Mouse (Mus musculus) heart, postnatal 4 days (tissue): ENCODE results near the gene Unc5b. TPM values are rescaled to one million over a fixed set of nuclear protein-coding genes. Genes with fewer than 3 reads are reported as not detected.
A peak's percentile ranks its signal among the peaks of the same experiment; 100 is the strongest.
"Not testable (repeated sequence)": the region's sequence is repeated elsewhere in the genome, so short reads cannot be mapped to it uniquely, and the experiment has no call there.

Experiments
- DNase-seq: peaks from one replicate; pipeline ENCODE4 v3.0.0; 2021
- total RNA-seq, 2 experiments: library from RNA; stranded (reverse); gene quantifications; 2 replicates each; pipeline ENCODE4 v1.2.3; 2021

The Unc5b gene
- 10 to 100 TPM; 42.1 to 43.3 TPM for total RNA-seq

GRCm38 (mm10) chr10:60831379-60831778 is at the start of gene Unc5b:
Gene Unc5b, minus strand, starts transcription at chr10:60831581.
- DNase-seq = peak; percentile 98

- DNase-seq = no peak
These were observed 48.4 kb upstream of the Unc5b start for GRCm38 (mm10) chr10:60879817-60880216.

GRCm38 (mm10) chr10:60877075-60877474 is 45.7 kb upstream of the Unc5b start:
- DNase-seq = no peak

GRCm38 (mm10) chr10:60875011-60875410 is 43.6 kb upstream of the Unc5b start:
- no peak for DNase-seq

GRCm38 (mm10) chr10:60863318-60863717 is 31.9 kb upstream of the Unc5b start:
- no peak for DNase-seq

GRCm38 (mm10) chr10:60862477-60863293 is 31.3 kb upstream of the Unc5b start:
- no peak for DNase-seq

- DNase-seq = not testable (repeated sequence)
These were observed 13.9 kb upstream of the Unc5b start for GRCm38 (mm10) chr10:60845271-60845670.

- peak; percentile 56 for DNase-seq
These were observed 7.4 kb upstream of the Unc5b start for GRCm38 (mm10) chr10:60838816-60839215.

GRCm38 (mm10) chr10:60834949-60835348 is 3.6 kb upstream of the Unc5b start:
- DNase-seq = peak; percentile 90

GRCm38 (mm10) chr10:60832664-60833173 is 1.3 kb upstream of the Unc5b start:
- DNase-seq = no peak

GRCm38 (mm10) chr10:60830556-60831350 is 628 bp downstream of the Unc5b start:
- DNase-seq = peak; percentile 37

GRCm38 (mm10) chr10:60830000-60830399 is 1.4 kb downstream of the Unc5b start:
- peak; percentile 8 for DNase-seq

GRCm38 (mm10) chr10:60829071-60829470 is 2.3 kb downstream of the Unc5b start:
- peak; percentile 9 for DNase-seq

- no peak for DNase-seq
These were observed 3.3 kb downstream of the Unc5b start for GRCm38 (mm10) chr10:60827901-60828670.

- DNase-seq = no peak
These were observed 4.1 kb downstream of the Unc5b start for GRCm38 (mm10) chr10:60827266-60827665.

- DNase-seq = peak; percentile 72
These were observed 4.7 kb downstream of the Unc5b start for GRCm38 (mm10) chr10:60826461-60827237.

GRCm38 (mm10) chr10:60825955-60826354 is 5.4 kb downstream of the Unc5b start:
- no peak for DNase-seq

- peak; percentile 8 for DNase-seq
These were observed 7.6 kb downstream of the Unc5b start for GRCm38 (mm10) chr10:60823744-60824143.

- peak; percentile 10 for DNase-seq
These were observed 8.5 kb downstream of the Unc5b start for GRCm38 (mm10) chr10:60822641-60823425.

GRCm38 (mm10) chr10:60821736-60822358 is 9.5 kb downstream of the Unc5b start:
- DNase-seq = peak; percentile 38
